Mouse (Mus musculus) liver, adult 2 months (tissue): ENCODE measurements at regions not wholly inside any gene's neighbourhood (a gene's known extent, or its start where the extent isn't known, plus 50 kb on each side); places are given as distances from the start of the nearest gene placed in this dataset.

Source experiments
- CTCF ChIP-seq: fragments of 200-500 bp; IDR thresholded peaks from 2 replicates; pipeline ENCODE4 v1.5.1; 2011; ENCODE audit warnings: low read depth, low read length, control low read depth
- POLR2A ChIP-seq: fragments of 200-500 bp; IDR thresholded peaks from 2 replicates; pipeline ENCODE4 v1.6.1; 2011; ENCODE audit warnings: low read length, control low read depth; ENCODE audit not compliant: insufficient read depth; ENCODE audit errors: extremely low read depth

- TF ChIP-seq POLR2A (no peak), CTCF (no peak)
Observed at GRCm38 (mm10) chr15:68644862-68645261, 2144.2 kb upstream of the Lrrc6 start.
